Comparison of ENCODE assay signal across 15 mouse cellular contexts in the genomic region with DNA sequence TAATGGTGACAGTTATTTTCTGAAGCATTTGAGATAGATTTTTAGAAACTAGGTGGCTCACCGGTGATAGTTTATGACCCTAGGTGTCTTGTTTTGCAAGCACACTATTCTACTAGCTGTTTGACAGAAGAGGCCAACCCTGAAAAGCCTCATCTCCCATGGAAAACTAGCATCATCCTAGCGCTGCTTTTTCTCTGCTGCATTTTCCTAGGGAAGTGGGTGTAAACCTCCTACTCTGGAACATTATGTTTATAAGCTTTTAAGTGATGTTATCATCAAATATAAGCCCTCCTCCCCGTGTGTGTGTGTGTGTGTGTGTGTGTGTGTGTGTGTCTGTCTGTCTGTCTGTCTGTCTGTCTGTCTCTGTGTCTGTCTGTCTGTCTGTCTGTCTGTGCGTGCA.
"Had no signal": no experiment of that assay in that cellular context is flagged by ENCODE, and none has a peak within 500 bp of the region (broad histone marks: within the 10 kb centered on the region; RNA-seq: fewer than 3 reads in every experiment).

No protein-coding gene starts in this region.

- H3K4me3 ChIP-seq: neural tube, embryonic 15.5 days; stomach, embryonic 15.5 days had no signal

- H3K36me3 ChIP-seq: neural tube, embryonic 15.5 days; stomach, embryonic 15.5 days had no signal

- H3K9ac ChIP-seq: neural tube, embryonic 15.5 days; stomach, embryonic 15.5 days had no signal

- H3K4me2 ChIP-seq: neural tube, embryonic 15.5 days; stomach, embryonic 15.5 days had no signal

- H3K9me3 ChIP-seq: neural tube, embryonic 15.5 days; stomach, embryonic 15.5 days had no signal

- DNase-seq: retina, postnatal 1 day; right cerebral cortex, adult 18-20 months; right cerebral cortex, postnatal 14 days; right cerebral cortex, postnatal 25 days; right cerebral cortex, postnatal 4 days; spleen, adult 18-20 months; thymus, adult 18-20 months; thymus, adult 2 months; thymus, postnatal 14 days; thymus, postnatal 25 days; thymus, postnatal 36 days; thymus, postnatal 4 days had no signal

- H3K27me3 ChIP-seq: neural tube, embryonic 15.5 days; stomach, embryonic 15.5 days had no signal

- H3K4me1 ChIP-seq: stomach, embryonic 15.5 days had no signal

- H3K27ac ChIP-seq: neural tube, embryonic 15.5 days; stomach, embryonic 15.5 days; stomach, postnatal 0 days had no signal
